Mouse (Mus musculus) spleen, adult 2 months (tissue): Measurements from ENCODE around the gene Lpcat3. TPM values are rescaled to one million over a fixed set of nuclear protein-coding genes. Genes with fewer than 3 reads are reported as not detected.
A peak's percentile ranks its signal among the peaks of the same experiment; 100 is the strongest.

ENCODE experiments used
- DNase-seq, 2 experiments: peaks; one replicate each; pipeline versions ENCODE4 v3.0.0 to v3.0.0-alpha.2; 2012 to 2021; ENCODE audit warnings: low spot score in 2 of 2, low read depth in 1 of 2
- H3K27ac ChIP-seq: fragments of 200-500 bp; 2 replicates; pipeline ENCODE4 v1.5.1; 2012; ENCODE audit warnings: low read length, inconsistent platforms; ENCODE audit not compliant: insufficient read depth
- H3K27me3 ChIP-seq: fragments of 200-500 bp; 2 replicates; pipeline ENCODE4 v1.6.1; 2012; ENCODE audit warnings: mild to moderate bottlenecking, moderate library complexity, low read length, inconsistent platforms; ENCODE audit not compliant: control insufficient read depth, insufficient read depth
- H3K36me3 ChIP-seq: fragments of 200-500 bp; 2 replicates; pipeline ENCODE4 v1.6.1; 2012; ENCODE audit warnings: mild to moderate bottlenecking, low read length, inconsistent platforms; ENCODE audit not compliant: control insufficient read depth, insufficient read depth
- H3K4me1 ChIP-seq: fragments of 200-500 bp; 2 replicates; pipeline ENCODE4 v1.6.1; 2011; ENCODE audit warnings: inconsistent platforms; ENCODE audit not compliant: control insufficient read depth, insufficient read depth, insufficient read length
- H3K4me3 ChIP-seq: fragments of 200-500 bp; 2 replicates; pipeline ENCODE4 v1.5.1; 2011; ENCODE audit warnings: mild to moderate bottlenecking, inconsistent platforms; ENCODE audit not compliant: insufficient read depth, insufficient read length; ENCODE audit errors: extremely low read depth
- CTCF ChIP-seq: fragments of 200-500 bp; IDR thresholded peaks from 2 replicates; pipeline ENCODE4 v1.5.1; 2011; ENCODE audit warnings: mild to moderate bottlenecking, inconsistent platforms; ENCODE audit not compliant: insufficient read depth, insufficient read length, insufficient replicate concordance; ENCODE audit errors: extremely low read depth
- POLR2A ChIP-seq: fragments of 200-500 bp; IDR thresholded peaks from 2 replicates; pipeline ENCODE4 v1.6.1; 2011; ENCODE audit warnings: low read depth, low read length, inconsistent platforms
- WGBS: fragments of 180-500 bp; shearing (Covaris S2); methylation state at CpG from one replicate; pipeline ENCODE4 v1.1.7; 2018; 5-methylcytosine and 5-hydroxymethylcytosine counted together
- polyA plus RNA-seq: library from polyadenylated mRNA; depleted of rRNA; stranded (reverse); fragments of >200 nt; gene quantifications from 2 replicates; pipeline ENCODE4 v1.2.3, GENCODE M21; 2012

Gene Lpcat3
- polyA plus RNA-seq, 1 experiment = 65.1 TPM

- TF ChIP-seq POLR2A = no peak
- peak; percentile 55; the same call in 1 of the 2 replicates for TF ChIP-seq CTCF
- DNase-seq = peak; percentile 18 to 72
- no peaks in the 10 kb centered on the region for H3K36me3 ChIP-seq
- no peaks in the 10 kb centered on the region for H3K4me1 ChIP-seq
- no peaks in the 10 kb centered on the region for H3K27me3 ChIP-seq
- 46% methylated on average over 8 of the region's 8 CpGs for WGBS
- no peak overlapping the region for H3K27ac ChIP-seq
- H3K4me3 ChIP-seq = no peak overlapping the region
Observed at GRCm38 (mm10) chr6:124640997-124641396, 21.8 kb upstream of the Lpcat3 start.

- peak overlapping the region; percentile 12; the same call in 1 of the 2 replicates for H3K27ac ChIP-seq
- H3K27me3 ChIP-seq = no peaks in the 10 kb centered on the region
- H3K4me3 ChIP-seq = no peak overlapping the region
- no peaks in the 10 kb centered on the region for H3K4me1 ChIP-seq
- no peak for TF ChIP-seq POLR2A
- no peak for TF ChIP-seq CTCF
- no peaks in the 10 kb centered on the region for H3K36me3 ChIP-seq
- DNase-seq = no peak
- 67% methylated on average over 1 of the region's 1 CpGs for WGBS
Observed at GRCm38 (mm10) chr6:124646394-124646793, 16.4 kb upstream of the Lpcat3 start.

- H3K27ac ChIP-seq = no peak overlapping the region
- no peaks in the 10 kb centered on the region for H3K4me1 ChIP-seq
- H3K27me3 ChIP-seq = no peaks in the 10 kb centered on the region
- 71% methylated on average over 6 of the region's 6 CpGs for WGBS
- DNase-seq = no peak
- H3K36me3 ChIP-seq = no peaks in the 10 kb centered on the region
- no peak overlapping the region for H3K4me3 ChIP-seq
- no peak for TF ChIP-seq POLR2A
- no peak for TF ChIP-seq CTCF
Observed at GRCm38 (mm10) chr6:124655893-124656292, 6.9 kb upstream of the Lpcat3 start.

GRCm38 (mm10) chr6:124658067-124658466 lies 4.8 kb upstream of the Lpcat3 start:
- Histone ChIP-seq H3K36me3 (no peaks in the 10 kb centered on the region), H3K27ac (no peak overlapping the region), H3K27me3 (no peaks in the 10 kb centered on the region), H3K4me3 (no peak overlapping the region), H3K4me1 (no peaks in the 10 kb centered on the region)
- TF ChIP-seq CTCF = no peak
- no peak for TF ChIP-seq POLR2A
- no peak for DNase-seq
- 76% methylated on average over 2 of the region's 2 CpGs for WGBS

GRCm38 (mm10) chr6:124661156-124661806 lies 1.5 kb upstream of the Lpcat3 start:
- WGBS = 94% methylated on average over 4 of the region's 4 CpGs
- TF ChIP-seq CTCF = no peak

GRCm38 (mm10) chr6:124661995-124662394 lies 832 bp upstream of the Lpcat3 start:
- H3K4me3 ChIP-seq = peak overlapping the region; percentile 94; the same call in 1 of the 2 replicates
- TF ChIP-seq POLR2A (no peak), CTCF (no peak)
- no peak for DNase-seq
- H3K4me1 ChIP-seq = peaks cover 2% of the 10 kb centered on the region
- WGBS = 30% methylated on average over 6 of the region's 6 CpGs
- H3K27ac ChIP-seq = peak overlapping the region; percentile 72
- H3K36me3 ChIP-seq = no peaks in the 10 kb centered on the region
- no peaks in the 10 kb centered on the region for H3K27me3 ChIP-seq

More at GRCm38 (mm10) chr6:124661156-124661806, 1.5 kb upstream of the Lpcat3 start:
- peaks cover 2% of the 10 kb centered on the region for H3K4me1 ChIP-seq
- H3K4me3 ChIP-seq = no peak overlapping the region
- H3K36me3 ChIP-seq = no peaks in the 10 kb centered on the region
- no peak overlapping the region for H3K27ac ChIP-seq
- no peaks in the 10 kb centered on the region for H3K27me3 ChIP-seq
- no peak for DNase-seq

GRCm38 (mm10) chr6:124663424-124663795 lies 583 bp downstream of the Lpcat3 start:
- Histone ChIP-seq H3K36me3 (no peaks in the 10 kb centered on the region), H3K27me3 (no peaks in the 10 kb centered on the region), H3K4me3 (peak overlapping the region; percentile 94), H3K4me1 (peaks cover 2% of the 10 kb centered on the region), H3K27ac (peak overlapping the region; percentile 79)
- no peak for DNase-seq
- WGBS = 13% methylated on average over 13 of the region's 13 CpGs
- TF ChIP-seq POLR2A (no peak), CTCF (no peak)
